Mouse (Mus musculus): ENCODE results near the gene B020011L13Rik. TPM values are rescaled to one million over a fixed set of nuclear protein-coding genes. Genes with fewer than 3 reads are reported as not detected.
"Not testable (repeated sequence)": the region's sequence is repeated elsewhere in the genome, so short reads cannot be mapped to it uniquely, and the experiment has no call there.

The B020011L13Rik gene
- not detected in 2 replicates for polyA plus RNA-seq (2014; fragmentation: Nextera tagmentation; extraction: Ambion mirVana)

DNA sequence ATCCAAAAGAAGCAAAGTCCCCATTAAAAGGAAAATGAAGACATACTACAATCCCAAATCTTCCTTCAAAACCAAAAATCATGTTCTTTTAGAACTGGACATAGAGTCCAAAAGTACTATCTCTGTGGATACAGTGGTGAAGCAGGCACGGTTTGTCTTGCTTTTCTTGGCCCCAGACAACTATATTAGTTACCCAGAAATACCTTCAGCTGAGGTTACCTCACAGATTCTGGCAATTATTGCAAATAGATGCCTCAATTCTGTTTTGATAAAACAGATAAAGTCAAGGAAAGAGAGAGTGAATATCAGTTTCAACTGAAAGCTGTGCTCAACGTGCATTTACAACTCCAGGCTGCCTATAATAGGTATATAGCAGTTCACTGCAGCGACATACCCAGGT lies at the start of gene B020011L13Rik:
Gene B020011L13Rik, plus strand, starts transcription at position 301 of the 400 bp plus-strand sequence.
- not testable (repeated sequence) for H3K9ac ChIP-seq (ENCODE audit: low read length)
- 64% methylated on average over 3 of the region's 3 CpGs for WGBS

DNA sequence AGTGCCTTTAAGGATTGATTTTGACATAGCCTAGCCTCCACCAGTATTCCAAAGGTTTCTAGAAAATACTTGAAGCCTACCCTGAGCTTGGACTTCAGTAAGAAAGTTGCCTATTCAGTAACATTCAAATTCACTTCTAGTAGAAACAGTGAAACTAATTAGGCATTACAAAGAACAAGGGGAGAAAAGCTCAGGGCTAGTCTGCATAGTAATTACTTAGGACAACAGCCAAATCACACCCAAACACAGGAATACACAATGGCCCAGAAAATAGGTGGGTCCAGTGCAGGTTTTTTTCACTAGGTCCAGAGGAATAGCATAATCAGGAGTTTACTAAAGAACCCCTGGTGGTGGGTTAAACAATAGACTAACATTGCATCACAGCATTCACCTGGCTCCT lies 35.3 kb downstream of the B020011L13Rik start:
- ATAC-seq; H3K27ac ChIP-seq (ENCODE audit: low read depth, low read length); H3K4me2 ChIP-seq (ENCODE audit: low read length); DNase-seq (ENCODE audit: low spot score); H3K9me3 ChIP-seq (replicated peaks; ENCODE audit: control insufficient read depth, low read length); H3K4me3 ChIP-seq (ENCODE audit: low read depth, low read length); H3K27me3 ChIP-seq (replicated peaks; ENCODE audit: control insufficient read depth, insufficient read depth, low read length); H3K4me1 ChIP-seq (ENCODE audit: control insufficient read depth, insufficient read depth, low read length); H3K9ac ChIP-seq (ENCODE audit: low read length); H3K36me3 ChIP-seq (ENCODE audit: control insufficient read depth, insufficient read depth, low read length): not testable (repeated sequence)

More for the DNA sequence above, at the start of gene B020011L13Rik:
- not testable (repeated sequence) for DNase-seq (ENCODE audit: low spot score); H3K4me1 ChIP-seq (ENCODE audit: control insufficient read depth, insufficient read depth, low read length); H3K36me3 ChIP-seq (ENCODE audit: control insufficient read depth, insufficient read depth, low read length); H3K9me3 ChIP-seq (replicated peaks; ENCODE audit: control insufficient read depth, low read length); H3K27me3 ChIP-seq (replicated peaks; ENCODE audit: control insufficient read depth, insufficient read depth, low read length); ATAC-seq; H3K4me3 ChIP-seq (ENCODE audit: low read depth, low read length); H3K4me2 ChIP-seq (ENCODE audit: low read length); H3K27ac ChIP-seq (ENCODE audit: low read depth, low read length)

- not testable (repeated sequence) for H3K27ac ChIP-seq (ENCODE audit: low read depth, low read length); ATAC-seq; H3K36me3 ChIP-seq (ENCODE audit: control insufficient read depth, insufficient read depth, low read length); H3K9ac ChIP-seq (ENCODE audit: low read length); H3K27me3 ChIP-seq (replicated peaks; ENCODE audit: control insufficient read depth, insufficient read depth, low read length); DNase-seq (ENCODE audit: low spot score); H3K4me3 ChIP-seq (ENCODE audit: low read depth, low read length); H3K4me1 ChIP-seq (ENCODE audit: control insufficient read depth, insufficient read depth, low read length); H3K9me3 ChIP-seq (replicated peaks; ENCODE audit: control insufficient read depth, low read length); H3K4me2 ChIP-seq (ENCODE audit: low read length)
- 74% methylated on average over 5 of the region's 5 CpGs for WGBS
Measured at GRCm38 (mm10) chr1:117829781-117830180, 48.8 kb downstream of the B020011L13Rik start, which contains the start of gene Gm28360. Gene Gm28360 (plus strand): TSS chr1:117830081.

DNA sequence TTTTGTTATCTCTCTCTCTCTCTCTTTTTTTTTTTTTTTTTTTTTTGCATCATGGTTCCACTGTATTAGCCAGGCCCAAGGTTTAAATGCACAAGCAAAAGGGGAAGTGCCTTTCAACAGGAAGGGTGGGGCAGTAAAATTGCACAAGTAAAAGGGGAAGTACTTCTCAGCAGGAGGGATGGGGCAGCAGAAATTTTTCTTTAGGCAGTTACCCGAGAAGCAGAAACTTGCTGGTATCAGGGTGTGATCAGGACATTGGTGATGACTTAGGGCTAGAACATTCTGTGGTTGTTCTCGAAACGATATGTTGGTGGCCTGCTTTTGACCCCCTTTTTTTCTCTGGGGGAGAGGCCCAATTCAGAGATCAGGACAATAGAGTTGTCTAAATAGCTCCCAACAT lies 70.8 kb downstream of the B020011L13Rik start:
- H3K9ac ChIP-seq (ENCODE audit: low read length); H3K36me3 ChIP-seq (ENCODE audit: control insufficient read depth, insufficient read depth, low read length); H3K4me2 ChIP-seq (ENCODE audit: low read length); ATAC-seq; H3K4me3 ChIP-seq (ENCODE audit: low read depth, low read length); H3K27me3 ChIP-seq (replicated peaks; ENCODE audit: control insufficient read depth, insufficient read depth, low read length); H3K9me3 ChIP-seq (replicated peaks; ENCODE audit: control insufficient read depth, low read length); H3K27ac ChIP-seq (ENCODE audit: low read depth, low read length); H3K4me1 ChIP-seq (ENCODE audit: control insufficient read depth, insufficient read depth, low read length); DNase-seq (ENCODE audit: low spot score): not testable (repeated sequence)
- 96% methylated on average over 3 of the region's 3 CpGs for WGBS

Other genes starting within 250 kb of the B020011L13Rik start
- not detected in 2 replicates for gene Gm28363, start 84.0 kb upstream of the B020011L13Rik start, polyA plus RNA-seq (2014; fragmentation: Nextera tagmentation; extraction: Ambion mirVana)
- not detected in 2 replicates for gene Gm28360, start 48.9 kb downstream of the B020011L13Rik start, polyA plus RNA-seq (2014; fragmentation: Nextera tagmentation; extraction: Ambion mirVana)
- gene Gm28168, start 146.9 kb downstream of the B020011L13Rik start, polyA plus RNA-seq (2014; fragmentation: Nextera tagmentation; extraction: Ambion mirVana) = not detected in 2 replicates
- gene Gm7145, start 184.8 kb downstream of the B020011L13Rik start, polyA plus RNA-seq (2014; fragmentation: Nextera tagmentation; extraction: Ambion mirVana) = not detected in 2 replicates